Mouse (Mus musculus): ENCODE measurements around the gene Hist2h2aa1. TPM values are rescaled to one million over a fixed set of nuclear protein-coding genes. Genes with fewer than 3 reads are reported as not detected.
"Not testable (repeated sequence)": the region's sequence is repeated elsewhere in the genome, so short reads cannot be mapped to it uniquely, and the experiment has no call there.

Hist2h2aa1 gene
- polyA plus RNA-seq, 1 experiment from 2014 or later: 107 TPM

GRCm38 (mm10) chr3:96240799-96241197 is 4.5 kb upstream of the Hist2h2aa1 start:
- peaks cover 37% of the 10 kb centered on the region for H3K4me1 ChIP-seq (ENCODE audit: insufficient read depth)

GRCm38 (mm10) chr3:96243921-96244572 is 1.2 kb upstream of the Hist2h2aa1 start:
- H3K27ac ChIP-seq (ENCODE audit: low read depth): peak overlapping the region; percentile 95
- no peak for ATAC-seq

More at GRCm38 (mm10) chr3:96240799-96241197, 4.5 kb upstream of the Hist2h2aa1 start:
- Histone ChIP-seq H3K36me3 (replicated peaks; ENCODE audit: insufficient read depth, low read length) (no peaks in the 10 kb centered on the region), H3K4me3 (ENCODE audit: low read depth, low read length) (peak overlapping the region; percentile 34; the same call in 1 of the 2 replicates), H3K27me3 (ENCODE audit: insufficient read depth, low read length) (no peaks in the 10 kb centered on the region), H3K4me2 (ENCODE audit: low read depth, low read length) (peak overlapping the region; percentile 64), H3K27ac (ENCODE audit: low read depth) (peak overlapping the region; percentile 92), H3K9ac (replicated peaks) (peak overlapping the region; percentile 66), H3K9me3 (ENCODE audit: low read length) (no peaks in the 10 kb centered on the region)
- WGBS (ENCODE audit: insufficient replicate concordance): 80% methylated on average over 9 of the region's 9 CpGs
- DNase-seq: no peak
- ATAC-seq: no peak
- TF ChIP-seq EP300 (IDR thresholded peaks at IDR 0.05; ENCODE audit: low read depth) (no peak), CTCF (IDR thresholded peaks at IDR 0.05; ENCODE audit: low read depth) (no peak)

GRCm38 (mm10) chr3:96246018-96246417 is 721 bp downstream of the Hist2h2aa1 start:
- H3K4me2 ChIP-seq (ENCODE audit: low read depth, low read length); H3K27me3 ChIP-seq (ENCODE audit: insufficient read depth, low read length); DNase-seq; H3K9me3 ChIP-seq (ENCODE audit: low read length); H3K36me3 ChIP-seq (replicated peaks; ENCODE audit: insufficient read depth, low read length); ATAC-seq: not testable (repeated sequence)
- Histone ChIP-seq H3K4me3 (ENCODE audit: low read depth, low read length) (peak overlapping the region; percentile 36), H3K27ac (ENCODE audit: low read depth) (peak overlapping the region; percentile 88), H3K9ac (replicated peaks) (peak overlapping the region; percentile 61; the same call in 1 of the 2 replicates), H3K4me1 (ENCODE audit: insufficient read depth) (peaks cover 39% of the 10 kb centered on the region)
- 0% methylated on average over 9 of the region's 21 CpGs for WGBS (ENCODE audit: insufficient replicate concordance)

More at GRCm38 (mm10) chr3:96243921-96244572, 1.2 kb upstream of the Hist2h2aa1 start:
- peak overlapping the region; percentile 66 for H3K4me2 ChIP-seq (ENCODE audit: low read depth, low read length)
- no peak for TF ChIP-seq EP300 (IDR thresholded peaks at IDR 0.05; ENCODE audit: low read depth)
- H3K4me1 ChIP-seq (ENCODE audit: insufficient read depth): peaks cover 30% of the 10 kb centered on the region
- peak overlapping the region; percentile 67 for H3K9ac ChIP-seq (replicated peaks)
- DNase-seq: peak; percentile 48
- H3K36me3 ChIP-seq (replicated peaks; ENCODE audit: insufficient read depth, low read length): no peaks in the 10 kb centered on the region
- no peaks in the 10 kb centered on the region for H3K27me3 ChIP-seq (ENCODE audit: insufficient read depth, low read length)
- 52% methylated on average over 7 of the region's 7 CpGs for WGBS (ENCODE audit: insufficient replicate concordance)
- H3K9me3 ChIP-seq (ENCODE audit: low read length): no peaks in the 10 kb centered on the region
- peak overlapping the region; percentile 46 for H3K4me3 ChIP-seq (ENCODE audit: low read depth, low read length)

GRCm38 (mm10) chr3:96246427-96246856 is 1.1 kb downstream of the Hist2h2aa1 start, which contains the start of gene Hist2h3c1:
Hist2h3c1 (plus strand) TSS chr3:96246685.
- whole genome bisulfite sequencing (ENCODE audit: insufficient replicate concordance): 7% methylated on average over 3 of the region's 47 CpGs
- ATAC-seq: peak; percentile 85
- H3K27me3 ChIP-seq (ENCODE audit: insufficient read depth, low read length); H3K9me3 ChIP-seq (ENCODE audit: low read length); DNase-seq; H3K36me3 ChIP-seq (replicated peaks; ENCODE audit: insufficient read depth, low read length): not testable (repeated sequence)
- Histone ChIP-seq H3K9ac (replicated peaks) (peak within 1 kb of the TSS; percentile 80), H3K4me2 (ENCODE audit: low read depth, low read length) (peak within 1 kb of the TSS; percentile 71), H3K27ac (ENCODE audit: low read depth) (peak within 1 kb of the TSS; percentile 88), H3K4me1 (ENCODE audit: insufficient read depth) (peaks cover 38% of the 10 kb centered on the region), H3K4me3 (ENCODE audit: low read depth, low read length) (peak within 1 kb of the TSS; percentile 56)

GRCm38 (mm10) chr3:96247356-96248140 is 2.3 kb downstream of the Hist2h2aa1 start:
- ATAC-seq: no peak

More at GRCm38 (mm10) chr3:96247356-96248140, 2.3 kb downstream of the Hist2h2aa1 start:
- TF ChIP-seq EP300 (IDR thresholded peaks at IDR 0.05; ENCODE audit: low read depth) (no peak; the same call in 1 of the 2 replicates), CTCF (IDR thresholded peaks at IDR 0.05; ENCODE audit: low read depth) (no peak)
- peak overlapping the region; percentile 71 for H3K4me2 ChIP-seq (ENCODE audit: low read depth, low read length)
- peak overlapping the region; percentile 82 for H3K27ac ChIP-seq (ENCODE audit: low read depth)
- H3K4me3 ChIP-seq (ENCODE audit: low read depth, low read length): peak overlapping the region; percentile 56
- H3K36me3 ChIP-seq (replicated peaks; ENCODE audit: insufficient read depth, low read length): no peaks in the 10 kb centered on the region
- peak overlapping the region; percentile 80 for H3K9ac ChIP-seq (replicated peaks)
- H3K27me3 ChIP-seq (ENCODE audit: insufficient read depth, low read length): no peaks in the 10 kb centered on the region
- peak; percentile 36 for DNase-seq
- 3% methylated on average over 11 of the region's 11 CpGs for WGBS (ENCODE audit: insufficient replicate concordance)
- no peaks in the 10 kb centered on the region for H3K9me3 ChIP-seq (ENCODE audit: low read length)
- peaks cover 38% of the 10 kb centered on the region for H3K4me1 ChIP-seq (ENCODE audit: insufficient read depth)
